Mouse (Mus musculus): ENCODE results near the gene Eef2kmt.
A peak's percentile ranks its signal among the peaks of the same experiment; 100 is the strongest.

Gene Eef2kmt

GRCm38 (mm10) chr16:5222140-5222539, 33.6 kb downstream of the Eef2kmt start, which contains the start of gene AU021092:
AU021092 (minus strand) TSS chr16:5222299.
- DNase-seq (ENCODE audit: low spot score) = no peak

DNA sequence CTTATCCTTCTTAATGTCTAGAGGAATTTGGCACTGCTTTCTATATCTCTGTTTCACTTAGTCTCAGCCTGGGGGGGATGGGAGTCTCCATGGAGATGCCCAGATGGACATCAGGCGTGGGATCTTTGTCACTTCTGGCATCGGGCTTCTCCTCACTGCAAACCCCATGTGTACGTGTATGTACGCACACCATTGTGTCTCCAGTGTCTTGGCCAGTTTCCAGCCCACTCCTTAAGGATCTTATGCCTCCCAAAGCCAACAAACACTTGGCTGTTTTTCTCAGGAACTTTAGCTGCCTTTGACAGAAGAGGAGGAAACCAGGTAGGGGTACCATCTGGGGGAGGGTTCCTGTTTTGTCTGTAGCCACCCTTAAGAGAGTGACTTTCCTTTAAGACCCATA, 34.4 kb downstream of the Eef2kmt start:
- no peak for DNase-seq (ENCODE audit: low spot score)

DNA sequence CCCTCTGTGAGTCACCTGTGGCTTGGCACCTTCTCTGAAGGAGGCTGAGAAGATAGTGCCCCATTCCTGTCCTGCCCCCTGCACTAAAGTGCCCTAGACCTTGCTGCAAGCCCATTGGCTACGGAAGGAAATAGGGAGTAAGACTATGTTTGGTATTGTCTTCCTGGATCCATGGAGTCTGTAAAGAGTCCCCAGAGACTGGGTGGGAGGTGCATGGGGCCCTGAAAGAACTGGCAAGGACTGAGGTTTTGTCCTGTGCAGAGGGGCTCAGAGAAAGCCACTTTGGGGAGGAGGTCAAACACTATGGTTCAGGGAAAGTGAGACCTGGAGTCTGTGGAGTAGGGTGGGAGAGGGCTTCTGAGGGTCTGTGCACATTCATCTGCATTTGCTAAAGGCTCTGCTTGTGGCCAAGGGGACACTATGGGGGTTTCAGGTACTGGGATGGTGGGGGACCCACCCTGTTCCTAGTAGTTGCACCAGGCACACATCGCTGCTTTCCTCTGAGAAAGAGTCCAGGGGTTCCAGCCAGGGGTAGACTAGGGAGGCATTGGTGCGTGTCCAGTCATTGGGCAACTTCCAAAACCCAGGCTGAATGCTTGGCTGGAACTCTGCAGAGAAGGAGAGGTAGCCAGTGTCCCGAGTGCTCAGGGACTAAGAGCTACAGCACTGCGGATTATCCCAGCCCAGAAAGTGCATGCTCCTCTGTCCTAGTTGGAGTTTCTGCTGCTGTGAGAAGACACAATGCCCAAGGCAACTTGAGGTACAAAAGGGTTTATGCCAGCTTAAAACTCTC, 38.2 kb downstream of the Eef2kmt start:
- DNase-seq (ENCODE audit: low spot score) = no peak

DNA sequence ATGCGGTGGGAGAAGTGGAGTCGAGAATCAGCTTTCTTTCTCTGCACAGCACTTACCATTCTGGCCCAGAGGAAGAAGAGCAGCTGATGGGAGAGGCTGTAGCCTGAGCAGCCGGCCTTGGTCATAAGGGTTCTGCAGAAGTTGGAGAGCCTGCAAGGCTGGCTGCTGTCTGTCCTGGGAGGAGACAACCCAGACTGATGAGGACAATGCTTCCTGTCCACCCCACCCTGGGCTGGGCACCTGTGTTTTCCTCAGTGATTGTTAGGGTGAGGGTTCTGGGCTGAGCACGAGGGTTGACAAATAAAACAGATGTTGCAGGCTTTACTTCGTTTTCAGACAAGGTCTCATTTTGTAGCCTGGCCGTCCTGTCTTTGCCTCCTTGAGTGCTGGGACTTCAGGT, 39.1 kb downstream of the Eef2kmt start:
- no peak for DNase-seq (ENCODE audit: low spot score)

DNA sequence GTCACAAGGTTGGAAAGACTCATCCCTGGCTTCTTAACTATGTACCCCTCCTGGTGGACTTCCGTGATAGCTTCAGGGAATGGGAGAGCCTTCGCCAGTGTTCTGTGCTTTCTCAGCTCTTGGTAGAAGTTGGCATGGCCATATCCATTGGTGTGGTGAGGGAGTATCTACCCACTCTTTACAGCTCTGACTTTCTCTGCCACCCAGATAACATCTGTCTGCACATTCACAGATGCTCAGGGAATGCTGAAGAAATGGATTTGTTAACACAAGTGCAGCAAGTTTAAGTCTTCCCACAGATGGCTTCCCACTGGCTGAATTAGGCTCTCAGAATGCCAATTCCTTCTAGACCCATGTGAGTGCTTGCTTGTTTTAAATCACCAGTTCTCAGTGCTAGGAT, 41.7 kb downstream of the Eef2kmt start:
- DNase-seq (ENCODE audit: low spot score) = no peak

DNA sequence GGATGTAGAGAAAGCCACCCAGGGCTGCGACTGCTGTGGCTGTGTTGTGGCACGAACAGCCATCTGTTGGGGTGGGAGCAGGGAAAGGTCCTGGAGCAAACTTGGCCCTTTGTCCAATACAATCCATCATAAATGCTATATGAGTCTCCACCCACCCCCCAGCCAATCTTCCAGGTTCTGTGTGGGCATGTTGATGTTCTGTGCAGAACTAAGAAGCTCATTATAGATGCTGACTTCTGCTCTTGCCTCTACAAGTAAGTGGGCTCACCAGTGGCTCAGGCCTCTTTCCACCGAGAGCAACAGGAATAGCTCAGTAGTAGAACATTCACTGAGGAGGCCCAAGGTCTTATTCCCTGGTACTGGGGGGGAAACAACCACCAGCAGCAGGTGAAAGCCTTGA, 43.6 kb downstream of the Eef2kmt start:
- no peak for DNase-seq (ENCODE audit: low spot score)

DNA sequence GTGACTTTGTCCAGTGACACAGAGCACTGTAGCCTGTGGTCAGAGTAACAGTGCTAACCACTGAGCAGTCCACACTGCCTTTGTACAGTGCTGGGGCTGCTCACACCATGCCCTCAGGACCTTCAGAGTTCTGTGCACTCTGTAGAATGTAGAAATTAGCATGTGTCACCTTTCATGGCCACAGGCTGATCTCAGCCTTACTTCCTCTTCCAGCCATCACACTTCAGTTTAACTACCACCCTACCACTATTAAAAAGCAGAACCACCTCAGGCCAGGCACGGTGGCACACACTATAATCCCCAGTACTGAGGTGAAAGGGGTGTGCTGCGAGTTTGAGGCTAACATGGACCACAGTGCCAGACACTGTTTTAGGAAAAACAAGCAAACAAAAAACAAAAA, 45.4 kb downstream of the Eef2kmt start:
- DNase-seq (ENCODE audit: low spot score) = no peak

DNA sequence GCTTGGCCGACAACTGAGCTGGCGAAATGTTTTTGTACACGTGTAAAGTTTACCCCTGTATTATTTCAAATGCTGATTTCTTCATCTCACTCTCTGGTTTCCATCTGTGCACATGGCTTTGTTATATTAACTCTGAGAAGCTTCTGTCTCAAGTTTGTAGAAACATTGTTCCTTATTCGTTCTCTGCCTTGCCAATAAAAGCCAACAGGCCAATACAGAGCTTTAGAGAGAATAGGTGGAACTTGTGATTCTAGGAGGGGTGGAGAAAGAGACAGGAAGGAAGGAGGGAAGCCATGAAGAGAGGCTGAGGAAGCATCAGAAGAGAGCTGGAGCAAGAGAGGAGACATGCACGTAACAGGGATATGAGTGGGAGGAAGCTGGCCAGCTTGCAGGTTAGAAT, 49.7 kb downstream of the Eef2kmt start:
- no peak for DNase-seq (ENCODE audit: low spot score)

DNA sequence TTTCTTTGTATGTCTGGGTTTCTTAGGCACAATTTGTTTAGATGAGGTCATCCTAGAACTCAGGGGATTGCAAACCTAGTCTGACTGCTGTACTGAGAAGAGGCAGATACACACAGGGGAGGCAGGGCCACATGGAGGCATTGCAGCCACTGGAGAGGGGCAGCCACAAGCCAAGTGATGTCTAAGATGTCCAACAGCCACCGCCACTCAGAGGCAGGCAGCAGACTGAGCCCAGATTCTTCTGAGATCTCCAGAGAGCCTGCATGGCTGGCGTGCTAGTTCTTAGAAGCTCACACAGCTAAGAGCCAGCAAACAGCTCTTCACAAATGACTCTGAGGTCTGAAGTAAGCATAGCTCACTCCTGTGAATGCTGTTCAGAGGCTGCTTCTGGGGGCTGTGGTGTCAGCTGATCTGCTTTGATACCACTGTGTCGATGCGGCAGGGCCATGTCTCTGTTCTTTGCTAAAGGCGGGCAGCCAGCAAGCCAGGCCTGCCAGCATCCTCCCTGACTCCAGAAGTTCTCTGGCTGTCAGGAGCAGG, 50.3 kb downstream of the Eef2kmt start:
- DNase-seq (ENCODE audit: low spot score) = no peak

GRCm38 (mm10) chr16:5203668-5204433, 51.9 kb downstream of the Eef2kmt start, which contains the start of gene Nagpa:
Nagpa (minus strand) TSS chr16:5204012.
- DNase-seq (ENCODE audit: low spot score) = peak; percentile 48

- no peak for DNase-seq (ENCODE audit: low spot score)
Measured at GRCm38 (mm10) chr16:5203200-5203599, 52.6 kb downstream of the Eef2kmt start.

DNA sequence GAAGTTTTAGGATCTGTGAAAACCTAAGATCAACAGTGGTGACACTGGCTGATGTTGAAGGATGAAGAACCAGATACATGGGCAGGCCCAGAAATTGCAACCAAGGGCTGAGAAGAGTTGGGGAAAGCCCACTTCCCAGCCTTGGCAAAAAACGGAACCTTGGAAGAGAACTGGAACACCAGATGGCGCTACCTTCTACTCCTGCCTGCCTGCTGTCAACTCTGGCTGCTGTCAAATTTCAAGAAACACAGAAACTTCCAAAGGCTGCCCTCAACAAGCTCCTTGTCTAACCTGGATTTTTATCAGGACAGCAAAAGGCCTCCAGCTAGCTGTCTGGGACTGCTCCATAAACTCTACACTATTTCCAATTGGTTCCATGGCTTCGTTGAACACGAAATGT, 53.1 kb downstream of the Eef2kmt start:
- no peak for DNase-seq (ENCODE audit: low spot score)

DNA sequence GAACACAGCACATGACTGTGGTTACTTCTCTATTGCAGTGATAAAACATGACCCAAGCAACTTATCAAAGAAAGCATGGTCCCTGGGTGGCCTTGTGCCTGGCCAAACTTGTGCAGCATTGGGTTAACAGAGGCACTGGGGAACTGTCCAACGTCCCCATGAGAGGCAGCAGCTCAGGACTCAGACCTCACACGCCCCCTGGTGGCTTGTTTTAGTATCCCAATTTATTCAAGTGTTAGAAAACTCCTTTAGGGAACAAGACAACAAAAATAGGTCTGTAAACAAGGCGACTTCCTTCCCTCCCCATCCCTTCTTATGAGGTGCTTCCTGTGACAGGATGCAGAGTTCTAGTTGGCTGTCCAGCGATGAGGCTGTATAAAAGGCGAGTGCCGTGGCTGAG, 60.7 kb downstream of the Eef2kmt start:
- no peak for DNase-seq (ENCODE audit: low spot score)
